Mouse (Mus musculus) hematopoietic stem cell, adult 5-6 weeks (primary cell): ENCODE data around the gene BC017158. TPM values are rescaled to one million over a fixed set of nuclear protein-coding genes. Genes with fewer than 3 reads are reported as not detected.

Experiments used
- ATAC-seq, 2 experiments: fragments of 125-278 bp in 1 of 2; replicated peaks in 1 of 2; 2 replicates each; pipeline ENCODE4 v1.8.0; 2016 to 2017; ENCODE audit warnings: inconsistent platforms in 2 of 2, mild to moderate bottlenecking in 2 of 2, moderate number of reproducible peaks in 2 of 2, low read depth in 1 of 2, moderate TSS enrichment in 1 of 2; ENCODE audit not compliant: low FRiP score in 2 of 2, poor library complexity in 2 of 2, severe bottlenecking in 2 of 2, insufficient read depth in 1 of 2, low TSS enrichment in 1 of 2
- total RNA-seq: library from RNA; stranded (forward); fragments of 172-1452, 232-1000 nt; gene quantifications from 2 replicates; pipeline ENCODE4 v1.2.3, GENCODE M21; 2017

The BC017158 gene
- total RNA-seq, 1 experiment from 2014 or later = 22.7 TPM

GRCm38 (mm10) chr7:128246496-128247391 lies 51.2 kb downstream of the BC017158 start, which contains the start of gene Tgfb1i1:
Tgfb1i1 (plus strand) TSS chr7:128246812.
- no peak for ATAC-seq

- ATAC-seq = no peak
These were observed 52.4 kb downstream of the BC017158 start for GRCm38 (mm10) chr7:128245547-128245946.

- ATAC-seq = no peak
These were observed 53.5 kb downstream of the BC017158 start for GRCm38 (mm10) chr7:128244410-128245025.

- ATAC-seq = no peak
These were observed 54.0 kb downstream of the BC017158 start for GRCm38 (mm10) chr7:128243921-128244320.

GRCm38 (mm10) chr7:128242331-128242730 lies 55.6 kb downstream of the BC017158 start:
- no peak for ATAC-seq

- ATAC-seq = no peak
These were observed 57.7 kb downstream of the BC017158 start for GRCm38 (mm10) chr7:128240131-128240784.

- ATAC-seq = no peak
These were observed 59.0 kb downstream of the BC017158 start for GRCm38 (mm10) chr7:128238991-128239390.

GRCm38 (mm10) chr7:128237927-128238778 lies 59.8 kb downstream of the BC017158 start, which contains the start of gene 9130023H24Rik:
9130023H24Rik (minus strand) TSS chr7:128238031.
- peak; percentile 74 to 83 for ATAC-seq

GRCm38 (mm10) chr7:128237593-128237926 lies 60.4 kb downstream of the BC017158 start:
- ATAC-seq = no peak

- peak; percentile 6 to 24; a peak in 1 of 4 replicates for ATAC-seq
These were observed 60.9 kb downstream of the BC017158 start, which contains the start of gene Armc5 for GRCm38 (mm10) chr7:128236856-128237592. Armc5 (plus strand) TSS chr7:128237342.

- ATAC-seq = no peak
These were observed 61.5 kb downstream of the BC017158 start for GRCm38 (mm10) chr7:128236426-128236825.

GRCm38 (mm10) chr7:128235481-128235880 lies 62.5 kb downstream of the BC017158 start:
- no peak for ATAC-seq

GRCm38 (mm10) chr7:128234796-128235195 lies 63.2 kb downstream of the BC017158 start:
- ATAC-seq = no peak

- ATAC-seq = no peak
These were observed 66.2 kb downstream of the BC017158 start for GRCm38 (mm10) chr7:128231741-128232140.
